Mouse (Mus musculus) kidney, embryonic 14.5 days (tissue): Measurements from ENCODE around the gene Patz1. TPM values are rescaled to one million over a fixed set of nuclear protein-coding genes. Genes with fewer than 3 reads are reported as not detected.
A peak's percentile ranks its signal among the peaks of the same experiment; 100 is the strongest.

Experiments used
- ATAC-seq: fragments of 200-750 bp; cut with Nextera tagmentation; 2 replicates; pipeline ENCODE4 v1.8.0; 2017; ENCODE audit warnings: moderate number of reproducible peaks, mild to moderate bottlenecking, moderate TSS enrichment, moderate library complexity; ENCODE audit not compliant: low FRiP score, low TSS enrichment
- H3K27ac ChIP-seq: fragments of 300-500 bp; sonication (generic); 2 replicates; pipeline ENCODE4 v1.5.1; 2014; ENCODE audit warnings: low read depth, mild to moderate bottlenecking, low read length, moderate library complexity, mixed read lengths
- H3K27me3 ChIP-seq: fragments of 300-500 bp; sonication (generic); 2 replicates; pipeline ENCODE4 v1.6.1; 2014; ENCODE audit warnings: mild to moderate bottlenecking, low read length; ENCODE audit not compliant: control insufficient read depth, insufficient read depth
- H3K36me3 ChIP-seq: fragments of 300-500 bp; sonication (generic); 2 replicates; pipeline ENCODE4 v1.6.1; 2014; ENCODE audit warnings: low read length, mixed read lengths; ENCODE audit not compliant: control insufficient read depth, insufficient read depth
- H3K4me1 ChIP-seq: fragments of 300-500 bp; sonication (generic); 2 replicates; pipeline ENCODE4 v1.6.1; 2014; ENCODE audit warnings: low read length, mixed read lengths; ENCODE audit not compliant: control insufficient read depth, insufficient read depth
- H3K4me2 ChIP-seq: fragments of 300-500 bp; sonication (generic); replicated peaks from 2 replicates; pipeline ENCODE4 v1.6.1; 2014; ENCODE audit warnings: low read depth, mild to moderate bottlenecking, low read length
- H3K4me3 ChIP-seq: fragments of 300-500 bp; sonication (generic); 2 replicates; pipeline ENCODE4 v1.5.1; 2014; ENCODE audit warnings: mild to moderate bottlenecking, low read length
- H3K9ac ChIP-seq: fragments of 300-500 bp; sonication (generic); 2 replicates; pipeline ENCODE4 v1.6.1; 2014; ENCODE audit warnings: low read depth, mild to moderate bottlenecking, low read length, moderate library complexity
- H3K9me3 ChIP-seq: fragments of 300-500 bp; sonication (generic); 2 replicates; pipeline ENCODE4 v1.6.1; 2016; ENCODE audit warnings: low read length; ENCODE audit not compliant: control insufficient read depth
- WGBS: fragments of 180-500 bp; shearing (Covaris S2); extraction: QIAGEN DNeasy Blood & Tissue Kit; methylation state at CpG from one replicate; pipeline ENCODE4 v1.1.7; 2014; 5-methylcytosine and 5-hydroxymethylcytosine counted together
- polyA plus RNA-seq: library from polyadenylated mRNA; unstranded; fragments of >200 nt; fragmentation: Nextera tagmentation; extraction: Ambion mirVana; gene quantifications from 2 replicates; pipeline ENCODE4 v1.2.1, GENCODE M21; 2014

Patz1 gene
- polyA plus RNA-seq, 1 experiment from 2014 or later = 76.6 TPM

GRCm38 (mm10) chr11:3330991-3331750 is 42.5 kb downstream of the Patz1 start:
- no peaks in the 10 kb centered on the region for H3K36me3 ChIP-seq
- no peaks in the 10 kb centered on the region for H3K9me3 ChIP-seq
- H3K4me1 ChIP-seq = peaks cover 23% of the 10 kb centered on the region
- H3K27me3 ChIP-seq = no peaks in the 10 kb centered on the region
- peak overlapping the region; percentile 52 for H3K4me3 ChIP-seq
- WGBS = 3% methylated on average over 14 of the region's 14 CpGs
- H3K4me2 ChIP-seq = peak overlapping the region; percentile 99
- no peak for ATAC-seq
- H3K27ac ChIP-seq = no peak overlapping the region
- H3K9ac ChIP-seq = peak overlapping the region; percentile 64

DNA sequence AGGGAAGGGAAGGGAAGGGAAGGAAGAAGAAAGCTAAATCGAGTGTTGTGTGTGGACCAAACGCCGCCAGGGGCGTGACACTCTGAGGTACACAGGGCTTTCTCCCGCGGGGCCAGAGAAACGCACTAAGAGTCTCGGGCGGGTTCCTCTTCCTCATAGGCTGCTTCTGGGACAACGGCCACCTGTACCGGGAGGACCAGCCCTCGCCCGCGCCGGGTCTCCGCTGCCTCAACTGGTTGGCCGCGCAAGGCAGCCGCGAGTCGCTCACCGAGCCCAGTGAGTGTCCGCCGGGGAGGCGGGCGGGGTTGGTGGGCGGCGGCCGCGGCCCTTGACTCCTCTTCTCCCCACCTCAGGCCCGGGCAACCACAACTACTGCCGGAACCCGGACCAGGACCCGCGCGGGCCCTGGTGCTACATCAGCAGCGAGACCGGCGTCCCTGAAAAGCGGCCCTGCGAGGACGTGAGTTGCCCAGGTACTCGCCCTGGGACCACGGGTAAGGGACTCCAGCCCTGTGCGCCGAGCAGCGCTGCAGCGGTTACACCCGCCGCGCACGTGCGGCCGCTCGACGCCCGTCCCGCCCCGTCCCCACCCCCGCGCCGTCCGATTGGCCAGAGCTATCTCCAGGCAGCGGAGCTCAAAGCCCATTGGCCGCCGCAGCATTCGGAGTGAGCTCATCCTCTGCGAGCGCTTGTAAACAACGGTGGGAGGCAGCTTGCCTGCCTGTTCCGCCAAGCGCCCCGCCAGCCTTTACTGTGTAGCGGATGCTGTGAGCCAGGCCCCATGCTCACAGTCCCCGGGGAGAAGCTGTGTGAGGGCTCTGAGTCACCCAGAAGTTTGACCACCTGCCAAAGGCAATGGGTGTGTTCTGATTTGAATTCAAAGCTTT is 43.3 kb downstream of the Patz1 start:
- Histone ChIP-seq H3K4me1 (peaks cover 23% of the 10 kb centered on the region), H3K27ac (peak overlapping the region; percentile 59; the same call in 1 of the 2 replicates), H3K36me3 (no peaks in the 10 kb centered on the region), H3K9me3 (no peaks in the 10 kb centered on the region), H3K4me2 (peak overlapping the region; percentile 99), H3K4me3 (peak overlapping the region; percentile 52), H3K27me3 (no peaks in the 10 kb centered on the region), H3K9ac (peak overlapping the region; percentile 64)
- WGBS = under 1% methylated on average over 67 of the region's 75 CpGs
- peak; percentile 96 for ATAC-seq

DNA sequence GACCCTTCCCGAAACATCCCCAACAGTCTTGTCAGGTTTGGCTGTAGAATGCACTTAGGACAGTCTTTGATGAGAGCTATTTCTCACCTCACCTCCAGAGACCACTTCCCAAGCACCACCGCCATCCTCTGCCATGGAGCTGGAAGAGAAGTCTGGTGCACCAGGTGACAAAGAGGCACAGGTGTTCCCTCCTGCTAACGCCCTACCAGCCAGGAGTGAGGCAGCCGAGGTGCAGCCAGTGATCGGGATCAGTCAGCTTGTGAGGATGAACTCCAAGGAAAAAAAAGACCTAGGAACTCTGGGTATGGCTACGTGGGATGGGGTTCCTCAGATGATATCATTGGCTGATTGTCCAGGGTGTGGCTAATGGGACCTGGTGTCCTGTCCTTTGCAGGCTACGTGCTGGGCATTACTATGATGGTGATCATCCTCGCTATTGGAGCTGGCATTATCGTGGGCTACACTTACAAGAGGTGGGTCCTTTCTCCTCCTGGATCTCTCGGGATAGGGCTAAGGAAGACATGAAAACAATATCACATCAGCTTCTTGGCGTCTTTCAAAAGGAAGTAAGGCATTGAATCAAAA is 44.5 kb downstream of the Patz1 start:
- Histone ChIP-seq H3K4me2 (no peak overlapping the region), H3K9me3 (no peaks in the 10 kb centered on the region), H3K27ac (no peak overlapping the region), H3K36me3 (no peaks in the 10 kb centered on the region), H3K4me3 (no peak overlapping the region), H3K4me1 (peaks cover 33% of the 10 kb centered on the region), H3K27me3 (no peaks in the 10 kb centered on the region), H3K9ac (no peak overlapping the region)
- WGBS = 89% methylated on average over 11 of the region's 11 CpGs
- ATAC-seq = no peak

DNA sequence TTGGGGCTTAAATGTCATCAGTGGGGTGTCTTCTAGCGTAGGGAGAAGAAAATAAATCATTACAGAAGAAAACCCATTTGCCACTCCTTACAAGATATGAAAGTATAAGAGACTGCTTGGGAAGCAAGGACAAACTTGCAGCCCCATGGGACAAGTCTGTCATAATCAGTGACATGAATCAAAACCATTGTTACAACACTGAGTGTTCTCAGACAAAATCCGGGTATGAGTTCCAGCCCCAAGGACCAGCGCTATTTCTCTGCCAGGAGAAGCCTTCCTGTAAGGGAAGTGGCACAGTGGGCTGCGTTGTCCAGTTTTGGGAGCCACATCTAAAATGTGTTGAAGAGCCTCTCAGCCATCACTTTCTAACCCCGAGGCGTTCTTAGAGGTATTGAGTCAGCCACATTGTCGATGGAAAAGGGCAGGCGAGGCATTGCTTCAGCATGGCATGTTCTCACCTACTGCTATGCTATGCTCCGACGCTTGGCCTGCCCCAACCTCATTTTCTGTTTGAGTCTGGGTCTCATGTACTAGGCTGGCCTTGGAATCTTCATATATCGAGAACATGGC is 45.6 kb downstream of the Patz1 start:
- H3K4me2 ChIP-seq = no peak overlapping the region
- H3K27ac ChIP-seq = no peak overlapping the region
- no peaks in the 10 kb centered on the region for H3K27me3 ChIP-seq
- no peaks in the 10 kb centered on the region for H3K36me3 ChIP-seq
- H3K9me3 ChIP-seq = no peaks in the 10 kb centered on the region
- no peak overlapping the region for H3K9ac ChIP-seq
- no peak overlapping the region for H3K4me3 ChIP-seq
- ATAC-seq = no peak
- peaks cover 33% of the 10 kb centered on the region for H3K4me1 ChIP-seq
- 88% methylated on average over 11 of the region's 11 CpGs for WGBS

DNA sequence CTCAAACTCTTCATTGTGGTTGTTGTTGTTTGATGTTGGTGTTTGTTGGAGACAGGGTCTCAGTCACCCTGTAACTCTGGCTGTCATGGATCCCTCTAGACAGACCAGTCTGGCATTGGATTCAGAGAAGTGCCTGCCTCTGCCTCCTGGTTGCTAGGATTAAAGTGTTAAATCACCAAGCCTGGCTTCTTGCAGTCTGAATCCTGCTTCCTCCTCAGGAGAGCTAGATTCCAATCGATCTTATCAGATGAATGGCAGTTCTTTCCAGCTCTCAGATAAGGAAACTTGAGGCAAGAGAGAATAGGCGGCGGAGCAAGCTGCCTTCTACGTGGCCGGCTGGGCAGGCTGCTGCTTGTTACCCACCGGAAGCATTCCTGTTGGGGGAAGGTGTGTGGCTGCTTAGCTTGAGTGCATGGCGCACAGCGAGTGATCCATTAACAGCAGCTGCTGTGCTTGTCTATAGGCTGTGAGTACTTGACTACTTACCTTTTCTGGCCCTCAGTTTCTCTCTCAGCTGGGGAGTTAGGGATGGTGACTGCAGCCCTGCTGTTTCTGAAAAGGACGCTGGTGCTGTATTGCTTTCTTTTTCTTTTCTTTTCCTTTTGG is 46.1 kb downstream of the Patz1 start:
- no peaks in the 10 kb centered on the region for H3K9me3 ChIP-seq
- H3K9ac ChIP-seq = no peak overlapping the region
- WGBS = 42% methylated on average over 9 of the region's 9 CpGs
- peaks cover 33% of the 10 kb centered on the region for H3K4me1 ChIP-seq
- ATAC-seq = no peak
- H3K36me3 ChIP-seq = no peaks in the 10 kb centered on the region
- H3K27me3 ChIP-seq = no peaks in the 10 kb centered on the region
- no peak overlapping the region for H3K4me2 ChIP-seq
- H3K27ac ChIP-seq = no peak overlapping the region
- no peak overlapping the region for H3K4me3 ChIP-seq

DNA sequence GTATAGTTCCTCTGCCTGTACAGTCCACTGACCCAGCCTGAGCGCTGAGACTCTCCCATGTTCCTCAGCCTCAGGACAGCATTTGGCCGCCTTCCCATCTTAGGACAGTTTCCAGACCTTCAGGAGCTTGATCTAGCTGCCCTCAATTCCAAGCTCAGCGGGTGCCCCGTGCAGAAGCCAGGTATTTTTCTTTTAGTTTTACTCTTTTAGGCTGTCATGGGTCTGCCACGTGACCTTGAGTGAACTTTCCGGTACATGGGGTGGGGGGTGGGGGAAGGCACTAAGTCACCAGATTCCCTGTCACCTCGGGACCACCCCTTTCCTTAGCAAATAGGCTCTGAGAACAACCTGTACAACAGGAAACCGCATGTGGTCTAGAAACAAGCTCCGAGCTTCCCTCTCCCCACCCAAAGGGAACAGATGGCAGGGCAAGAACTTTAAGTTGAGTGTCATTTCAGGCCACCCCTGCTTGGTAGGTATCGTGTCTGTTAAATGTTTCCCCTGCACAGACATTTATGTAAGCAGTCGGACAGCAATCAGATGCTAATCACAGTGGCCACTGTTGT is 47.1 kb downstream of the Patz1 start:
- Histone ChIP-seq H3K9ac (no peak overlapping the region), H3K9me3 (no peaks in the 10 kb centered on the region), H3K4me2 (no peak overlapping the region), H3K27ac (no peak overlapping the region), H3K27me3 (no peaks in the 10 kb centered on the region), H3K4me3 (no peak overlapping the region), H3K4me1 (peaks cover 33% of the 10 kb centered on the region), H3K36me3 (no peaks in the 10 kb centered on the region)
- ATAC-seq = no peak
- 40% methylated on average over 11 of the region's 11 CpGs for WGBS

DNA sequence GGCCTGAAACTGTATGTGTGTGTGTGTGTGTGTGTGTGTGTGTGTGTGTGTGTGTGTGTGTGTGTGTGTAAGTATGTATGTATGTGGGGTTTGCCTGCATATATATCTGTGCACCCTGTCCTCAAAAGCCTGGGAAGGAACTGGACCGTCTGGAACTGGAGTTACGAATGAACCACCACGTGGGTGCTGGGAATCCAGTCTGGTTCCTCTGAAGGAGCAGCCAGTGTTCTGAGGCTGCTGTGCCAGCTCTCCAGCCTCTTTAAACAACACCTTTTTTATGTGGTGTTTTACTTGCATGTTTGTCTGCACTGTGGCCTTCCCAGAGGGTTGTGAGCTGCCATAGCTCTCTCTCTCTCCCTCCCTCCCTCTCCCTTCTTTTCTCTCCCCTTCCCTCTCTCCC is 47.9 kb downstream of the Patz1 start:
- Histone ChIP-seq H3K9ac (no peak overlapping the region), H3K27ac (no peak overlapping the region), H3K27me3 (no peaks in the 10 kb centered on the region), H3K4me3 (no peak overlapping the region), H3K9me3 (no peaks in the 10 kb centered on the region), H3K4me2 (no peak overlapping the region), H3K4me1 (peaks cover 33% of the 10 kb centered on the region), H3K36me3 (peaks cover 1% of the 10 kb centered on the region; the same call in 1 of the 2 replicates)
- WGBS = 87% methylated on average over 3 of the region's 3 CpGs
- ATAC-seq = no peak

GRCm38 (mm10) chr11:3337173-3337955 is 48.7 kb downstream of the Patz1 start:
- 13% methylated on average over 12 of the region's 12 CpGs for WGBS

More at GRCm38 (mm10) chr11:3337173-3337955, 48.7 kb downstream of the Patz1 start:
- peaks cover 4% of the 10 kb centered on the region; the same call in 1 of the 2 replicates for H3K36me3 ChIP-seq
- H3K9ac ChIP-seq = peak overlapping the region; percentile 34
- H3K9me3 ChIP-seq = no peaks in the 10 kb centered on the region
- H3K27ac ChIP-seq = peak overlapping the region; percentile 74; the same call in 1 of the 2 replicates
- no peaks in the 10 kb centered on the region for H3K27me3 ChIP-seq
- peak; percentile 39; the same call in 1 of the 2 replicates for ATAC-seq
- H3K4me3 ChIP-seq = no peak overlapping the region
- H3K4me2 ChIP-seq = no peak overlapping the region
- peaks cover 26% of the 10 kb centered on the region for H3K4me1 ChIP-seq
